Mouse (Mus musculus) forebrain, embryonic 14.5 days (tissue): ENCODE measurements around the gene Pcgf2. TPM values are rescaled to one million over a fixed set of nuclear protein-coding genes. Genes with fewer than 3 reads are reported as not detected.
A peak's percentile ranks its signal among the peaks of the same experiment; 100 is the strongest.
"Not testable (repeated sequence)": the region's sequence is repeated elsewhere in the genome, so short reads cannot be mapped to it uniquely, and the experiment has no call there.

ENCODE experiments used
- ATAC-seq: fragments of 200-750 bp; cut with Nextera tagmentation; 2 replicates; pipeline ENCODE4 v1.8.0; 2017; ENCODE audit warnings: mild to moderate bottlenecking, moderate library complexity
- DNase-seq: peaks from one replicate; pipeline ENCODE4 v3.0.0-alpha.2; 2015; ENCODE audit warnings: low spot score
- H3K27ac ChIP-seq: fragments of 300-500 bp; sonication (generic); 2 replicates; pipeline ENCODE4 v1.5.1; 2014; ENCODE audit warnings: low read depth, mild to moderate bottlenecking, control low read depth, low read length, moderate library complexity
- H3K27me3 ChIP-seq: fragments of 300-500 bp; sonication (generic); replicated peaks from 2 replicates; pipeline ENCODE4 v1.6.1; 2014; ENCODE audit warnings: low read length, control low read depth, mixed read lengths; ENCODE audit not compliant: control insufficient read depth, insufficient read depth
- H3K36me3 ChIP-seq: fragments of 300-500 bp; sonication (generic); 2 replicates; pipeline ENCODE4 v1.6.1; 2014; ENCODE audit warnings: low read length, control low read depth; ENCODE audit not compliant: control insufficient read depth, insufficient read depth
- H3K4me1 ChIP-seq: fragments of 300-500 bp; sonication (generic); 2 replicates; pipeline ENCODE4 v1.6.1; 2014; ENCODE audit warnings: antibody characterized with exemption, low read length, control low read depth; ENCODE audit not compliant: control insufficient read depth, insufficient read depth
- H3K4me2 ChIP-seq: fragments of 300-500 bp; sonication (generic); 2 replicates; pipeline ENCODE4 v1.6.1; 2014; ENCODE audit warnings: mild to moderate bottlenecking, control low read depth, low read length
- H3K4me3 ChIP-seq: fragments of 300-500 bp; sonication (generic); 2 replicates; pipeline ENCODE4 v1.5.1; 2014; ENCODE audit warnings: low read depth, low read length, control low read depth
- H3K9ac ChIP-seq: fragments of 300-500 bp; sonication (generic); 2 replicates; pipeline ENCODE4 v1.6.1; 2014; ENCODE audit warnings: mild to moderate bottlenecking, low read length, control low read depth, moderate library complexity
- H3K9me3 ChIP-seq: fragments of 300-500 bp; sonication (generic); replicated peaks from 2 replicates; pipeline ENCODE4 v1.6.1; 2016; ENCODE audit warnings: low read length, control low read depth, mixed read lengths; ENCODE audit not compliant: control insufficient read depth
- WGBS: fragments of 180-500 bp; shearing (Covaris S2); extraction: QIAGEN DNeasy Blood & Tissue Kit; methylation state at CpG from one replicate; pipeline ENCODE4 v1.1.7; 2014; 5-methylcytosine and 5-hydroxymethylcytosine counted together
- polyA plus RNA-seq: library from polyadenylated mRNA; unstranded; fragments of >200 nt; fragmentation: Nextera tagmentation; extraction: Ambion mirVana; gene quantifications from 2 replicates; pipeline ENCODE4 v1.2.1, GENCODE M21; 2014

Pcgf2 gene
- polyA plus RNA-seq, 1 experiment from 2014 or later, result 17.6 TPM

- DNase-seq (no peak), ATAC-seq (no peak)
- H3K4me1 ChIP-seq, result peaks cover 21% of the 10 kb centered on the region
- H3K36me3 ChIP-seq, result no peaks in the 10 kb centered on the region
- H3K4me3 ChIP-seq, result no peak overlapping the region
- H3K4me2 ChIP-seq, result peak overlapping the region; percentile 79; the same call in 1 of the 2 replicates
- 71% methylated on average over 11 of the region's 11 CpGs for WGBS
- no peak overlapping the region for H3K27ac ChIP-seq
- peaks cover 17% of the 10 kb centered on the region for H3K27me3 ChIP-seq
- no peaks in the 10 kb centered on the region for H3K9me3 ChIP-seq
- no peak overlapping the region; the same call in 1 of the 2 replicates for H3K9ac ChIP-seq
Observed at GRCm38 (mm10) chr11:97658751-97659266, 41.5 kb downstream of the Pcgf2 start.

- WGBS, result 89% methylated on average over 6 of the region's 6 CpGs
- H3K4me1 ChIP-seq, result peaks cover 21% of the 10 kb centered on the region
- H3K4me3 ChIP-seq, H3K4me2 ChIP-seq, H3K9me3 ChIP-seq, H3K27ac ChIP-seq, DNase-seq, H3K9ac ChIP-seq, ATAC-seq, H3K36me3 ChIP-seq: not testable (repeated sequence)
- peaks cover 17% of the 10 kb centered on the region for H3K27me3 ChIP-seq
Observed at GRCm38 (mm10) chr11:97657967-97658366, 42.3 kb downstream of the Pcgf2 start.

- Histone ChIP-seq H3K4me3 (no peak overlapping the region), H3K9ac (no peak overlapping the region), H3K27me3 (peaks cover 15% of the 10 kb centered on the region), H3K4me2 (no peak overlapping the region), H3K27ac (no peak overlapping the region), H3K9me3 (no peaks in the 10 kb centered on the region), H3K36me3 (no peaks in the 10 kb centered on the region), H3K4me1 (peaks cover 18% of the 10 kb centered on the region)
- no peak for DNase-seq
- WGBS, result 52% methylated on average over 5 of the region's 6 CpGs
- no peak for ATAC-seq
Observed at GRCm38 (mm10) chr11:97657184-97657945, 42.9 kb downstream of the Pcgf2 start.

GRCm38 (mm10) chr11:97656269-97656971 is 43.9 kb downstream of the Pcgf2 start:
- Histone ChIP-seq H3K4me3 (no peak overlapping the region), H3K27ac (no peak overlapping the region), H3K4me1 (peaks cover 8% of the 10 kb centered on the region), H3K4me2 (no peak overlapping the region), H3K36me3 (no peaks in the 10 kb centered on the region), H3K27me3 (peaks cover 6% of the 10 kb centered on the region), H3K9ac (no peak overlapping the region), H3K9me3 (no peaks in the 10 kb centered on the region)
- WGBS, result 70% methylated on average over 14 of the region's 14 CpGs
- no peak for ATAC-seq
- no peak for DNase-seq

- no peak for ATAC-seq
- Histone ChIP-seq H3K4me1 (no peaks in the 10 kb centered on the region), H3K9ac (no peak overlapping the region), H3K27ac (no peak overlapping the region), H3K4me2 (no peak overlapping the region), H3K27me3 (no peaks in the 10 kb centered on the region), H3K4me3 (no peak overlapping the region), H3K36me3 (no peaks in the 10 kb centered on the region), H3K9me3 (no peaks in the 10 kb centered on the region)
- no peak for DNase-seq
- 92% methylated on average over 2 of the region's 2 CpGs for WGBS
Observed at GRCm38 (mm10) chr11:97654210-97654609, 46.1 kb downstream of the Pcgf2 start.

- H3K4me1 ChIP-seq, ATAC-seq, H3K4me3 ChIP-seq, H3K36me3 ChIP-seq, H3K9ac ChIP-seq, H3K4me2 ChIP-seq, H3K27me3 ChIP-seq, H3K9me3 ChIP-seq, H3K27ac ChIP-seq, DNase-seq: not testable (repeated sequence)
- 92% methylated on average over 11 of the region's 11 CpGs for WGBS
Observed at GRCm38 (mm10) chr11:97653376-97653775, 46.9 kb downstream of the Pcgf2 start.

GRCm38 (mm10) chr11:97650341-97650740 is 50.0 kb downstream of the Pcgf2 start:
- no peaks in the 10 kb centered on the region for H3K36me3 ChIP-seq
- no peaks in the 10 kb centered on the region for H3K4me1 ChIP-seq
- H3K27ac ChIP-seq, result no peak overlapping the region
- no peak overlapping the region for H3K9ac ChIP-seq
- no peak overlapping the region for H3K4me3 ChIP-seq
- DNase-seq (no peak), ATAC-seq (no peak)
- H3K9me3 ChIP-seq, result no peaks in the 10 kb centered on the region
- no peak overlapping the region for H3K4me2 ChIP-seq
- WGBS, result 47% methylated on average over 5 of the region's 5 CpGs
- H3K27me3 ChIP-seq, result no peaks in the 10 kb centered on the region

- ATAC-seq, H3K9ac ChIP-seq, H3K27ac ChIP-seq, H3K4me2 ChIP-seq, DNase-seq, H3K9me3 ChIP-seq, H3K36me3 ChIP-seq, H3K27me3 ChIP-seq, H3K4me3 ChIP-seq, H3K4me1 ChIP-seq: not testable (repeated sequence)
- WGBS, result 95% methylated on average over 3 of the region's 4 CpGs
Observed at GRCm38 (mm10) chr11:97648541-97648940, 51.8 kb downstream of the Pcgf2 start.

GRCm38 (mm10) chr11:97644834-97645233 is 55.5 kb downstream of the Pcgf2 start:
- no peak overlapping the region for H3K27ac ChIP-seq
- no peak overlapping the region for H3K9ac ChIP-seq
- no peaks in the 10 kb centered on the region for H3K9me3 ChIP-seq
- H3K36me3 ChIP-seq, result no peaks in the 10 kb centered on the region
- ATAC-seq, result no peak
- H3K4me1 ChIP-seq, result no peaks in the 10 kb centered on the region
- H3K4me2 ChIP-seq, result no peak overlapping the region
- H3K4me3 ChIP-seq, result no peak overlapping the region
- peak; percentile 76 for DNase-seq
- 1% methylated on average over 6 of the region's 6 CpGs for WGBS
- no peaks in the 10 kb centered on the region for H3K27me3 ChIP-seq
